ENCODE assay signal across 8 mouse cellular contexts in genomic region chr8:107424597-107425229, GRCm38 (mm10). TPM values are rescaled to one million over a fixed set of nuclear protein-coding genes. Genes with fewer than 3 reads are reported as not detected.
DNase-seq lines count a peak whose midpoint lies in the region; ATAC-seq and TF ChIP-seq lines count a peak whose summit lies in the region.

Nob1 (minus strand) TSS chr8:107425051.

- TF ChIP-seq CTCF in C2C12 (IDR thresholded peaks at IDR 0.05; ENCODE audit: control insufficient read depth, insufficient read depth, insufficient read length), result peak; percentile 97
- TF ChIP-seq CTCF in brain, embryonic 14.5 days (IDR thresholded peaks at IDR 0.05; ENCODE audit: borderline replicate concordance, extremely low read depth, insufficient read depth, insufficient read length), result peak; percentile 96
- TF ChIP-seq CTCF in kidney, postnatal 0 days (IDR thresholded peaks at IDR 0.05; ENCODE audit: low read depth), result peak; percentile 99

- peak within 1 kb of the TSS; percentile 87 for H3K4me3 ChIP-seq in C2C12 (ENCODE audit: insufficient read depth, poor library complexity, severe bottlenecking)
- H3K4me3 ChIP-seq in erythroblast, embryonic 14.5 days (replicated peaks), result peak within 1 kb of the TSS; percentile 96
- peak within 1 kb of the TSS; percentile 89 for H3K4me3 ChIP-seq in heart, embryonic 12.5 days
- peak within 1 kb of the TSS; percentile 86 for H3K4me3 ChIP-seq in kidney, postnatal 0 days (replicated peaks; ENCODE audit: low read depth, low read length)
- peak within 1 kb of the TSS; percentile 92 for H3K4me3 ChIP-seq in liver, embryonic 11.5 days (ENCODE audit: low read depth, low read length)
- H3K4me3 ChIP-seq in stomach, embryonic 14.5 days (ENCODE audit: low read depth, low read length), result peak within 1 kb of the TSS; percentile 94

- H3K36me3 ChIP-seq in C2C12 (ENCODE audit: control insufficient read depth, insufficient read depth), result peaks cover 41% of the 10 kb centered on the region
- H3K36me3 ChIP-seq in erythroblast, embryonic 14.5 days (ENCODE audit: control insufficient read depth), result peaks cover 36% of the 10 kb centered on the region
- peaks cover 27% of the 10 kb centered on the region for H3K36me3 ChIP-seq in heart, embryonic 12.5 days
- peaks cover 17% of the 10 kb centered on the region for H3K36me3 ChIP-seq in kidney, postnatal 0 days (ENCODE audit: insufficient read depth, low read length)
- H3K36me3 ChIP-seq in liver, embryonic 11.5 days (ENCODE audit: control insufficient read depth, insufficient read depth, low read length), result peaks cover 24% of the 10 kb centered on the region
- peaks cover 17% of the 10 kb centered on the region for H3K36me3 ChIP-seq in stomach, embryonic 14.5 days (ENCODE audit: control insufficient read depth, insufficient read depth, low read length)

- peak within 1 kb of the TSS; percentile 83 for H3K9ac ChIP-seq in heart, embryonic 12.5 days
- H3K9ac ChIP-seq in kidney, postnatal 0 days (ENCODE audit: low read depth, low read length), result peak within 1 kb of the TSS; percentile 79
- H3K9ac ChIP-seq in liver, embryonic 11.5 days (ENCODE audit: low read depth, low read length), result peak within 1 kb of the TSS; percentile 97
- peak within 1 kb of the TSS; percentile 64 for H3K9ac ChIP-seq in stomach, embryonic 14.5 days (replicated peaks; ENCODE audit: low read depth, low read length)

- TF ChIP-seq POLR2A in brain, embryonic 14.5 days (IDR thresholded peaks at IDR 0.05; ENCODE audit: borderline replicate concordance, extremely low read depth, insufficient read depth, insufficient read length, poor library complexity, severe bottlenecking), result peak; percentile 85; the same call in 1 of the 2 replicates

- peak; percentile 99 for DNase-seq in brain, embryonic 14.5 days (ENCODE audit: low read depth)
- DNase-seq in kidney, postnatal 0 days (ENCODE audit: low spot score), result peak; percentile 98
- DNase-seq in liver, embryonic 11.5 days (ENCODE audit: low spot score), result peak; percentile 96
- peak; percentile 99 for DNase-seq in naive thymus-derived CD4-positive, alpha-beta T cell, adult 2 months (ENCODE audit: low read depth)

- H3K79me2 ChIP-seq in C2C12 (ENCODE audit: control insufficient read depth, insufficient read depth), result peaks cover 52% of the 10 kb centered on the region

- H3ac ChIP-seq in C2C12 (ENCODE audit: control insufficient read depth, insufficient read length, low read depth), result peak within 1 kb of the TSS; percentile 100

- H3K27me3 ChIP-seq in C2C12 (ENCODE audit: control insufficient read depth, insufficient read depth, insufficient read length), result no peaks in the 10 kb centered on the region
- peaks cover 4% of the 10 kb centered on the region for H3K27me3 ChIP-seq in erythroblast, embryonic 14.5 days (ENCODE audit: control insufficient read depth)
- H3K27me3 ChIP-seq in heart, embryonic 12.5 days (replicated peaks), result peaks cover 4% of the 10 kb centered on the region; the same call in 1 of the 2 replicates
- H3K27me3 ChIP-seq in kidney, postnatal 0 days (ENCODE audit: insufficient read depth, low read length), result no peaks in the 10 kb centered on the region
- H3K27me3 ChIP-seq in liver, embryonic 11.5 days (replicated peaks; ENCODE audit: control insufficient read depth, insufficient read depth, low read length), result no peaks in the 10 kb centered on the region
- H3K27me3 ChIP-seq in stomach, embryonic 14.5 days (ENCODE audit: control insufficient read depth, insufficient read depth, low read length), result no peaks in the 10 kb centered on the region

- H3K79me3 ChIP-seq in C2C12 (ENCODE audit: low read depth), result peaks cover 47% of the 10 kb centered on the region

- H3K4me2 ChIP-seq in heart, embryonic 12.5 days, result peak within 1 kb of the TSS; percentile 83
- peak within 1 kb of the TSS; percentile 86 for H3K4me2 ChIP-seq in kidney, postnatal 0 days (ENCODE audit: low read length)
- peak within 1 kb of the TSS; percentile 79 for H3K4me2 ChIP-seq in liver, embryonic 11.5 days
- H3K4me2 ChIP-seq in stomach, embryonic 14.5 days (replicated peaks; ENCODE audit: low read depth, low read length), result peak within 1 kb of the TSS; percentile 84

- H3K4me1 ChIP-seq in erythroblast, embryonic 14.5 days (ENCODE audit: control insufficient read depth), result peaks cover 43% of the 10 kb centered on the region
- H3K4me1 ChIP-seq in heart, embryonic 12.5 days (replicated peaks), result peaks cover 11% of the 10 kb centered on the region; the same call in 1 of the 2 replicates
- H3K4me1 ChIP-seq in kidney, postnatal 0 days (replicated peaks; ENCODE audit: insufficient read depth, low read length), result peaks cover 5% of the 10 kb centered on the region; the same call in 1 of the 2 replicates
- peaks cover 20% of the 10 kb centered on the region for H3K4me1 ChIP-seq in liver, embryonic 11.5 days (replicated peaks; ENCODE audit: control insufficient read depth, insufficient read depth, low read length)
- peaks cover 10% of the 10 kb centered on the region; the same call in 1 of the 2 replicates for H3K4me1 ChIP-seq in stomach, embryonic 14.5 days (ENCODE audit: control insufficient read depth, insufficient read depth, low read length)

- peak; percentile 96 for ATAC-seq in heart, embryonic 12.5 days (ENCODE audit: insufficient number of reproducible peaks, low FRiP score)
- ATAC-seq in kidney, postnatal 0 days (replicated peaks; ENCODE audit: low FRiP score, low read depth), result peak; percentile 99
- peak; percentile 99 for ATAC-seq in liver, embryonic 11.5 days (replicated peaks; ENCODE audit: low FRiP score)
- peak; percentile 98 for ATAC-seq in stomach, embryonic 14.5 days (ENCODE audit: insufficient number of reproducible peaks, insufficient read depth, low FRiP score, low read depth)

- no peaks in the 10 kb centered on the region for H3K9me3 ChIP-seq in erythroblast, embryonic 14.5 days (ENCODE audit: control insufficient read depth, low read length)
- H3K9me3 ChIP-seq in heart, embryonic 12.5 days (replicated peaks), result no peaks in the 10 kb centered on the region
- H3K9me3 ChIP-seq in kidney, postnatal 0 days (replicated peaks; ENCODE audit: low read length), result no peaks in the 10 kb centered on the region
- no peaks in the 10 kb centered on the region for H3K9me3 ChIP-seq in liver, embryonic 11.5 days (ENCODE audit: control insufficient read depth, low read length)
- H3K9me3 ChIP-seq in stomach, embryonic 14.5 days (ENCODE audit: control insufficient read depth, low read depth, low read length), result no peaks in the 10 kb centered on the region

- WGBS in heart, embryonic 12.5 days, result under 1% methylated on average over 50 of the region's 50 CpGs
- 1% methylated on average over 48 of the region's 50 CpGs for WGBS in kidney, postnatal 0 days
- WGBS in liver, embryonic 11.5 days, result under 1% methylated on average over 50 of the region's 50 CpGs
- WGBS in stomach, embryonic 14.5 days, result under 1% methylated on average over 50 of the region's 50 CpGs

- H3K27ac ChIP-seq in heart, embryonic 12.5 days (ENCODE audit: poor library complexity, severe bottlenecking), result peak within 1 kb of the TSS; percentile 13; the same call in 1 of the 2 replicates
- peak within 1 kb of the TSS; percentile 69 for H3K27ac ChIP-seq in kidney, postnatal 0 days
- H3K27ac ChIP-seq in liver, embryonic 11.5 days (ENCODE audit: low read depth, low read length), result peak within 1 kb of the TSS; percentile 75
- peak within 1 kb of the TSS; percentile 55; the same call in 1 of the 2 replicates for H3K27ac ChIP-seq in stomach, embryonic 14.5 days (ENCODE audit: low read length)

TF ChIP-seq in C2C12, 6 proteins besides CTCF, POLR2A, EP300 and RAD21:
- no peak for TF ChIP-seq CEBPB (IDR thresholded peaks at IDR 0.05; ENCODE audit: low read depth)
- peak; percentile 80 for TF ChIP-seq MYOD1 (IDR thresholded peaks at IDR 0.05; ENCODE audit: control insufficient read depth, insufficient read length, low read depth)
- no peak for TF ChIP-seq FOSL1 (IDR thresholded peaks at IDR 0.05; ENCODE audit: insufficient read depth, low read length, poor library complexity, severe bottlenecking)
- TF ChIP-seq MAX (IDR thresholded peaks at IDR 0.05), result peak; percentile 94
- TF ChIP-seq MYOG (IDR thresholded peaks at IDR 0.05; ENCODE audit: control insufficient read depth, extremely low read depth, insufficient read length), result no peak
- TF ChIP-seq USF1 (IDR thresholded peaks at IDR 0.05; ENCODE audit: low read depth), result no peak

RNA-seq across cellular contexts. Expression of gene Nob1, which starts in this region (rescaled TPM):
- 94.5 TPM for polyA plus RNA-seq in C2C12 (2012; fragmentation: generic; extraction: Trizol)
- polyA plus RNA-seq in brain, embryonic 14.5 days (2012; rRNA removed), result 77.5 and 92.8 TPM in 2 replicates
- polyA plus RNA-seq in erythroblast, embryonic 14.5 days (2012), result 1.2 and 2.1 TPM in 2 replicates
- polyA plus RNA-seq in heart, embryonic 12.5 days (2016; fragmentation: Nextera tagmentation; extraction: Ambion mirVana), result 47.0 and 50.5 TPM in 2 replicates
- 47.5 and 50.0 TPM in 2 replicates for polyA plus RNA-seq in kidney, postnatal 0 days (2015; fragmentation: Nextera tagmentation; extraction: Ambion mirVana)
- polyA plus RNA-seq in liver, embryonic 11.5 days (2014; fragmentation: Nextera tagmentation; extraction: Ambion mirVana), result 92.9 and 93.3 TPM in 2 replicates
- polyA plus RNA-seq in stomach, embryonic 14.5 days (2014; fragmentation: Nextera tagmentation; extraction: Ambion mirVana), result 67.8 and 72.3 TPM in 2 replicates

Comparison
In these comparisons a context has a peak if more than half of its experiments do, and no peak if none do; other contexts are left out.
1. Peak in every context shown above with its lines: DNase-seq, ATAC-seq, H3K4me3 ChIP-seq and H3K27ac ChIP-seq.
2. RNA of gene Nob1 (polyA plus RNA-seq): 94.5 TPM in C2C12 (single experiment), 92.9 to 93.3 TPM in liver, embryonic 11.5 days, 77.5 to 92.8 TPM in brain, embryonic 14.5 days, 67.8 to 72.3 TPM in stomach, embryonic 14.5 days, 47.5 to 50.0 TPM in kidney, postnatal 0 days and 47.0 to 50.5 TPM in heart, embryonic 12.5 days; 1.2 to 2.1 TPM in erythroblast, embryonic 14.5 days; every median in the first group is over 10 times any median in the second.
3. H3K27ac ChIP-seq: peak in every context shown above with its lines; median percentile 75 in liver, embryonic 11.5 days; 69 in kidney, postnatal 0 days; 55 in stomach, embryonic 14.5 days; 13 in heart, embryonic 12.5 days.